Mouse (Mus musculus) heart, embryonic 12.5 days (tissue): ENCODE data around the gene Skap2. TPM values are rescaled to one million over a fixed set of nuclear protein-coding genes. Genes with fewer than 3 reads are reported as not detected.

Experiments
- ATAC-seq: fragments of 200-750 bp; cut with Nextera tagmentation; 2 replicates; pipeline ENCODE4 v1.8.0; 2017; ENCODE audit warnings: moderate TSS enrichment, moderate library complexity; ENCODE audit not compliant: insufficient number of reproducible peaks, low FRiP score
- H3K27ac ChIP-seq: fragments of 300-500 bp; sonication (generic); 2 replicates; pipeline ENCODE4 v1.5.1; 2016; ENCODE audit warnings: mild to moderate bottlenecking, moderate library complexity; ENCODE audit not compliant: poor library complexity, severe bottlenecking
- H3K27me3 ChIP-seq: fragments of 300-500 bp; sonication (generic); replicated peaks from 2 replicates; pipeline ENCODE4 v1.6.1; 2016; ENCODE audit warnings: mild to moderate bottlenecking, moderate library complexity
- H3K36me3 ChIP-seq: fragments of 300-500 bp; sonication (generic); 2 replicates; pipeline ENCODE4 v1.6.1; 2016; ENCODE audit warnings: mild to moderate bottlenecking, moderate library complexity
- H3K4me1 ChIP-seq: fragments of 300-500 bp; sonication (generic); replicated peaks from 2 replicates; pipeline ENCODE4 v1.6.1; 2016; ENCODE audit warnings: mild to moderate bottlenecking
- H3K4me2 ChIP-seq: fragments of 300-500 bp; sonication (generic); 2 replicates; pipeline ENCODE4 v1.6.1; 2016; ENCODE audit warnings: mild to moderate bottlenecking, moderate library complexity
- H3K4me3 ChIP-seq: fragments of 300-500 bp; sonication (generic); 2 replicates; pipeline ENCODE4 v1.5.1; 2016; ENCODE audit warnings: mild to moderate bottlenecking
- H3K9ac ChIP-seq: fragments of 300-500 bp; sonication (generic); 2 replicates; pipeline ENCODE4 v1.6.1; 2016; ENCODE audit warnings: mild to moderate bottlenecking, moderate library complexity
- H3K9me3 ChIP-seq: fragments of 300-500 bp; sonication (generic); replicated peaks from 2 replicates; pipeline ENCODE4 v1.6.1; 2016; ENCODE audit warnings: mild to moderate bottlenecking, moderate library complexity
- WGBS: fragments of 180-500 bp; shearing (Covaris S2); methylation state at CpG from one replicate; pipeline ENCODE4 v1.1.7; 2016; 5-methylcytosine and 5-hydroxymethylcytosine counted together
- polyA plus RNA-seq: library from polyadenylated mRNA; unstranded; fragments of >200 nt; fragmentation: Nextera tagmentation; extraction: Ambion mirVana; gene quantifications from 2 replicates; pipeline ENCODE4 v1.2.1, GENCODE M21; 2016

The Skap2 gene
- polyA plus RNA-seq, result 12.2 and 13.9 TPM in 2 replicates

- peak within 1 kb of the TSS; percentile 65 for H3K9ac ChIP-seq
- H3K4me1 ChIP-seq, result no peaks in the 10 kb centered on the region; the same call in 1 of the 2 replicates
- WGBS, result under 1% methylated on average over 51 of the region's 51 CpGs
- H3K27me3 ChIP-seq, result peaks cover 27% of the 10 kb centered on the region
- ATAC-seq, result peak; percentile 100
- no peaks in the 10 kb centered on the region for H3K36me3 ChIP-seq
- no peak within 1 kb of the TSS for H3K27ac ChIP-seq
- peak within 1 kb of the TSS; percentile 73 for H3K4me3 ChIP-seq
- H3K4me2 ChIP-seq, result peak within 1 kb of the TSS; percentile 84
- no peaks in the 10 kb centered on the region for H3K9me3 ChIP-seq
Observed at GRCm38 (mm10) chr6:52012409-52013244, at the start of gene Skap2. Skap2 (minus strand) TSS chr6:52012549.

DNA sequence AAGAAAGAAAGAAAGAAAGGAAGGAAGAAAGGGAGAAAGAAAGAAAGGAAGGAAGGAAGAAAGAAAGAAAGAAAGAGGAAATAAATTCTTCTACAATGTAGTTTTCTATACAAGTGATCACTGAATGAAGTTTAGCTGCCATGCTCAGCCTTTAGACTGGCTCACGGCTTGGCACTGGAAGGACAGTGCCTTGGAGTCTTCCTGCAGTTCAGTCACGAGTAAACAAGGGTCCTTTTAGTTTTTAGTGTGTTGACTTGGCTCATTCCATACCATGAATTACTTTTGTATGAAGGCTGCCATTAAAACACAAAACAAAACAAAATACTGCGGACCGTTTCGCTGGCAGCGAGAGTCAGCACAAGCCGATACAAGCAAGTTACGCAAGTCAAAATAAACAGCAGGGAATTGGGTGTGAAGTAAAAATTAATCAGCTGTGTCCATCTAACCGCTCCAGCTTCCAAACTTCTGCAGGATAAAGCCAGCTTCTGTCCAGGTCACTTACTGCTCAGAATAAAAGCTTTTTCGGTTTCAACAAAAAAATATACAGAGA lies 46.6 kb upstream of the Skap2 start:
- Histone ChIP-seq H3K4me3 (no peak overlapping the region), H3K4me1 (peaks cover 5% of the 10 kb centered on the region; the same call in 1 of the 2 replicates), H3K9ac (no peak overlapping the region), H3K27ac (no peak overlapping the region), H3K9me3 (no peaks in the 10 kb centered on the region), H3K27me3 (peaks cover 40% of the 10 kb centered on the region), H3K36me3 (no peaks in the 10 kb centered on the region), H3K4me2 (no peak overlapping the region)
- 77% methylated on average over 10 of the region's 10 CpGs for WGBS
- no peak for ATAC-seq

GRCm38 (mm10) chr6:52058120-52058519 lies 45.8 kb upstream of the Skap2 start:
- no peaks in the 10 kb centered on the region for H3K9me3 ChIP-seq
- no peak overlapping the region for H3K4me2 ChIP-seq
- H3K9ac ChIP-seq, result no peak overlapping the region
- H3K4me1 ChIP-seq, result peaks cover 5% of the 10 kb centered on the region; the same call in 1 of the 2 replicates
- no peak overlapping the region for H3K27ac ChIP-seq
- H3K4me3 ChIP-seq, result no peak overlapping the region
- H3K36me3 ChIP-seq, result no peaks in the 10 kb centered on the region
- H3K27me3 ChIP-seq, result peaks cover 39% of the 10 kb centered on the region
- WGBS, result 73% methylated on average over 5 of the region's 5 CpGs
- ATAC-seq, result no peak

DNA sequence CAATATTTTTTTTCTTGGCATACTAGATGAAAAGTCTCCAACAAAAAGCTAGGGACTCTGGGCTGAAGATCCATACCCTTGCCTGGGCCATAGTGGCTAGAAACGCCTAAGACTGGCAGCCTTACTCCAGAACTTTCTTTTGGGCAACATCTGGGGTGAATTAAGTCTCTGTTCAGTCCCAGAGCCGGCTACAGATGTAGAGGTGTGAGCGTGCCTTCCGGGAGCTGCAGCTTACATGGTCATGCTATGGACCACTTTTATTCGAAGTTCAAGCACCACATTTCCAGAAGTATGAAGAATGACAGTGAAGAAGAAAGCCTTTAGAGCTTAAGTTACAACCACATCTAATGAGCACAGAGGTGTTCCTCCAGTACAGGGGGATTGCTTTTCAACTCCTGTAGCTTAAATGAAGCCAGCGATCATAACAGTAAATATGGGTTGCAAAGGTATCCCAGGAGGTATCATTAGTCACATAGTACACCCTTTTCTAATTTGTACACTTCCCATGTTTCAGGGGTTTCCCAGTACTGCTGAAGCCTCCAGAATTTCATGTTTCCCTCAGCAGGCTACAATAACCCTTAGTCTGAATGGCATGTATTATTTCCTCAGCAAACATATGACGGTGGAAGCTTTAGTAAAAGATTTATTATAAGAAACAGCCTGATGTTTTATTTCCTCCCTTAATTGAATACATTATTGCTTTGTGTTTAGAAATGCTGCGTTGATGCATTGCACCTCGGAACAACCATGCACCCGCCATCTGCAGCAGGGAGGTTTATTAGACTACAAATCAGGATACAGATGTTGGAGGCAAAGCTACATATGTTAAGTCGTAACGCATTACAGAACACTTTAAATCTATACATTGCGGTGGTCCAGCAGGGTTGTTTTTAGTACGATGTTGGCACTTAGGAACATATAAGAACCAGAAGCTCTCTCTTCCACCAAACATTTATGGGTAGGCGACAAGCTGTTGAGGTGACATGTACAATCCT lies 41.5 kb upstream of the Skap2 start:
- H3K27me3 ChIP-seq, result peaks cover 24% of the 10 kb centered on the region
- no peaks in the 10 kb centered on the region for H3K9me3 ChIP-seq
- no peaks in the 10 kb centered on the region for H3K36me3 ChIP-seq
- peaks cover 5% of the 10 kb centered on the region; the same call in 1 of the 2 replicates for H3K4me1 ChIP-seq
- no peak overlapping the region for H3K9ac ChIP-seq
- 80% methylated on average over 15 of the region's 15 CpGs for WGBS
- H3K4me2 ChIP-seq, result no peak overlapping the region
- H3K4me3 ChIP-seq, result no peak overlapping the region
- no peak overlapping the region for H3K27ac ChIP-seq
- no peak for ATAC-seq

- no peak for ATAC-seq
- 84% methylated on average over 12 of the region's 12 CpGs for WGBS
- 0 out of 2 replicates have a peak, but pooled peaks cover 4% of the 10 kb centered on the region for H3K27me3 ChIP-seq
Observed at GRCm38 (mm10) chr6:52050062-52050461, 37.7 kb upstream of the Skap2 start.

GRCm38 (mm10) chr6:52045517-52045916 lies 33.2 kb upstream of the Skap2 start:
- Histone ChIP-seq H3K9ac (no peak overlapping the region), H3K36me3 (no peaks in the 10 kb centered on the region), H3K27me3 (no peaks in the 10 kb centered on the region), H3K27ac (no peak overlapping the region), H3K9me3 (no peaks in the 10 kb centered on the region), H3K4me3 (no peak overlapping the region), H3K4me1 (no peaks in the 10 kb centered on the region), H3K4me2 (no peak overlapping the region)
- ATAC-seq, result no peak
- WGBS, result 44% methylated on average over 5 of the region's 5 CpGs

More at GRCm38 (mm10) chr6:52050062-52050461, 37.7 kb upstream of the Skap2 start:
- no peak overlapping the region for H3K9ac ChIP-seq
- H3K4me1 ChIP-seq, result no peaks in the 10 kb centered on the region
- H3K9me3 ChIP-seq, result no peaks in the 10 kb centered on the region
- no peaks in the 10 kb centered on the region for H3K36me3 ChIP-seq
- no peak overlapping the region for H3K27ac ChIP-seq
- H3K4me3 ChIP-seq, result no peak overlapping the region
- no peak overlapping the region for H3K4me2 ChIP-seq

DNA sequence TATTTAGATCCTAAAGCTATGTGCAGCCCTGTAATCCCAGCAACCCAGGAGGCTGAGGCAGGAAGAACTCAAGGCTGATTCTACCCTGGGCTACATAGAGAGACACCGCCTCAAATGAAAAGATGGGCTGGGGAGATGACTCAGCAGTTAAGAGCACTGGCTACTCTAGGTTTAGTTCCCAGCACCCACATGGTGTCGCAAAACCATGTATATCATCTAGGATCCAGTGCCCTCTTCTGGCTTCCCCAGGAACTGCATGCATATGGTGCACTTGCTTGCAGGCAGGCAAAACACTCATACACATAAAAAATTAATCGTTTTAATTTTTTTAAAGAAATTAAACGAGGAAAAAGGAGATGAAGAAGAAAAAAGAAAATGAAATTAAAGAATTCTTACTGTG lies 23.7 kb upstream of the Skap2 start:
- H3K27ac ChIP-seq, result no peak overlapping the region
- no peaks in the 10 kb centered on the region; the same call in 1 of the 2 replicates for H3K27me3 ChIP-seq
- no peaks in the 10 kb centered on the region for H3K9me3 ChIP-seq
- no peak overlapping the region for H3K4me3 ChIP-seq
- 79% methylated on average over 4 of the region's 4 CpGs for WGBS
- no peak overlapping the region for H3K4me2 ChIP-seq
- H3K36me3 ChIP-seq, result no peaks in the 10 kb centered on the region
- H3K4me1 ChIP-seq, result no peaks in the 10 kb centered on the region
- ATAC-seq, result no peak
- H3K9ac ChIP-seq, result no peak overlapping the region

DNA sequence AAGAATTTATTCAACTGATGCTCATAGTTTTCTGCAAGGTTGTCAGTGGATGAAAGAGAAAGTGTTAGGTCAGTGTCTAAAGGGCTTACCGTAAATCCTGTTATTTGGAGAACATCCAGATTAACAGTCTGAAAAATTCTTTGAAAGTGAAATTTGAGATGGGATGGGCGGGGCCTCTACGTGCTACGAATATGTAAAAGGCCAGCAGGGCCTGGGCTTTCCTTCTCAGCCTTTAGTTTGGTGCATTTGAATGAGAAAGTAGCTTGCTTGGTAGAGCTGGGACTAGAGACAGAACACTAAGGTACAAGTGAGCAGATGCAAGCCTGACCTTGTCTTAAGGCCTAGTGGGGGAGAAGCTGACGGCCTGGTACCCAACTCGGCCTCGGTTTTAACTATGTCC lies 18.8 kb upstream of the Skap2 start:
- no peak for ATAC-seq
- Histone ChIP-seq H3K4me3 (no peak overlapping the region), H3K9ac (no peak overlapping the region), H3K27ac (no peak overlapping the region), H3K9me3 (0 out of 2 replicates have a peak, but pooled peaks cover 5% of the 10 kb centered on the region), H3K27me3 (no peaks in the 10 kb centered on the region), H3K36me3 (no peaks in the 10 kb centered on the region), H3K4me2 (no peak overlapping the region), H3K4me1 (no peaks in the 10 kb centered on the region)
- WGBS, result 53% methylated on average over 7 of the region's 7 CpGs

GRCm38 (mm10) chr6:52028131-52028530 lies 15.8 kb upstream of the Skap2 start:
- no peak overlapping the region for H3K9ac ChIP-seq
- no peaks in the 10 kb centered on the region for H3K36me3 ChIP-seq
- no peak overlapping the region for H3K4me2 ChIP-seq
- ATAC-seq, result no peak
- 88% methylated on average over 7 of the region's 7 CpGs for WGBS
- no peak overlapping the region for H3K4me3 ChIP-seq
- no peaks in the 10 kb centered on the region for H3K27me3 ChIP-seq
- peaks cover 3% of the 10 kb centered on the region; the same call in 1 of the 2 replicates for H3K4me1 ChIP-seq
- no peak overlapping the region for H3K27ac ChIP-seq
- 0 out of 2 replicates have a peak, but pooled peaks cover 5% of the 10 kb centered on the region for H3K9me3 ChIP-seq

DNA sequence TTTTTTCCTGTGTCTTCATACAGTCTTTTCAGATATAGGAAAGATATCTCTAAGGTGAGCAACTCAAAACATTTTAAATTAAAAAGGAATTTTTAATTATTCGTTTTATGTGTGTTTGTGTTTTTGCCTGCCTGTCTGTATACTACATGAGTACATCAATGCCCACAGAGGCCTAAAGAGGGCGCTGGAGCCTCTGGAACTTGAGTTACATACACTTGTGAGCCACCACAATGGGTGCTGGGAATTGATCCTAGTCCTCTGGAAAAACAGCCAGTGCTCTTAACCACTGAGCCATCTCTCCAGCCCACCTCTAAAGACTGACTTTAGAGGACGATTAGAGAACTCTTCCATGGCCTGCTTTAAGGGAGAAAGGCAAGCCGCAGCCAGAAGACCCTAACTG lies 14.8 kb upstream of the Skap2 start:
- H3K27ac ChIP-seq, result no peak overlapping the region
- peaks cover 3% of the 10 kb centered on the region; the same call in 1 of the 2 replicates for H3K4me1 ChIP-seq
- no peaks in the 10 kb centered on the region for H3K27me3 ChIP-seq
- no peaks in the 10 kb centered on the region for H3K36me3 ChIP-seq
- H3K9me3 ChIP-seq, result 0 out of 2 replicates have a peak, but pooled peaks cover 5% of the 10 kb centered on the region
- 75% methylated on average over 4 of the region's 4 CpGs for WGBS
- no peak overlapping the region for H3K9ac ChIP-seq
- no peak overlapping the region for H3K4me3 ChIP-seq
- no peak for ATAC-seq
- H3K4me2 ChIP-seq, result no peak overlapping the region
